Mouse (Mus musculus): ENCODE measurements around the gene Mrps5. TPM values are rescaled to one million over a fixed set of nuclear protein-coding genes. Genes with fewer than 3 reads are reported as not detected.
A peak's percentile ranks its signal among the peaks of the same experiment; 100 is the strongest.

The Mrps5 gene
- polyA plus RNA-seq, 1 experiment from 2014 or later, result 142 TPM

- Histone ChIP-seq H3K27me3 (no peaks in the 10 kb centered on the region), H3K4me3 (no peak overlapping the region), H3K4me2 (no peak overlapping the region), H3K36me3 (no peaks in the 10 kb centered on the region), H3K4me1 (replicated peaks) (no peaks in the 10 kb centered on the region; the same call in 1 of the 2 replicates), H3K27ac (replicated peaks) (no peak overlapping the region), H3K9ac (no peak overlapping the region), H3K9me3 (no peaks in the 10 kb centered on the region)
- no peak for ATAC-seq (ENCODE audit: low FRiP score, low read depth)
- 90% methylated on average over 2 of the region's 2 CpGs for WGBS
Observed at GRCm38 (mm10) chr2:127624786-127625185, 37.8 kb downstream of the Mrps5 start.

GRCm38 (mm10) chr2:127625659-127626058 lies 38.6 kb downstream of the Mrps5 start:
- no peaks in the 10 kb centered on the region for H3K9me3 ChIP-seq
- ATAC-seq (ENCODE audit: low FRiP score, low read depth), result no peak
- H3K36me3 ChIP-seq, result no peaks in the 10 kb centered on the region
- H3K9ac ChIP-seq, result no peak overlapping the region
- no peak overlapping the region for H3K4me2 ChIP-seq
- no peaks in the 10 kb centered on the region for H3K27me3 ChIP-seq
- no peak overlapping the region for H3K27ac ChIP-seq (replicated peaks)
- H3K4me1 ChIP-seq (replicated peaks), result no peaks in the 10 kb centered on the region; the same call in 1 of the 2 replicates
- WGBS, result 82% methylated on average over 5 of the region's 5 CpGs
- H3K4me3 ChIP-seq, result no peak overlapping the region

- 33% methylated on average over 6 of the region's 6 CpGs for WGBS
- Histone ChIP-seq H3K4me1 (replicated peaks) (no peaks in the 10 kb centered on the region; the same call in 1 of the 2 replicates), H3K36me3 (no peaks in the 10 kb centered on the region), H3K27ac (replicated peaks) (no peak overlapping the region), H3K9ac (no peak overlapping the region), H3K4me3 (no peak overlapping the region), H3K9me3 (no peaks in the 10 kb centered on the region), H3K4me2 (no peak overlapping the region), H3K27me3 (no peaks in the 10 kb centered on the region)
- no peak; the same call in 1 of the 2 replicates for ATAC-seq (ENCODE audit: low FRiP score, low read depth)
Observed at GRCm38 (mm10) chr2:127627354-127627753, 40.3 kb downstream of the Mrps5 start.

DNA sequence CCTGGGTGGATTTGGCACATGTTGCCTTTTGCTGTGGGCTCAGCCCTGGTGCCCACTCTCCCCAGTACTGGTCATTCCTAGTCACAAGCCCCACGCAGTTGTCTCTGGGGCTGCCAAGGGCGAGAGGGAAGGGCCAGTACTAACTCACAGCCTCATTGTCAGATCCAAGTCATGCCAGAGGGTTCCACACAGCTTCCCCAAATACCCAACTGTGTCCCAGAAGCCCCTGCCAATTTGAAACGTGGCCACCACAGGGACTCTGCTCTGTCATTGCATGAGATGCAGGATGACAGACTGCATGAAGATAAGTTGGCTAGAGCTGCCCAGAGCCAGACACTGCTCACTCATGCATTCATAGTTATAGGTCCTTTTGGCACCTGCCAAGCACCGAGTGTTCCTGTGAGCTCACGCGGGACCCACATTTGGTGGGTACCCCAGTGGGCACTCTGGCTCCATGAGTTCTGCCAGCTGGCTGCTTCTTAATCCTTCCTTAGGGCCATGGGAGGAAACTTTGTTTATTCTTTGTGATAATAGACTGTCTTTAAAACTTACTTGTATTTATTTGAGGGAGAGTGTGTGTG lies 41.1 kb downstream of the Mrps5 start:
- 70% methylated on average over 6 of the region's 6 CpGs for WGBS
- H3K27me3 ChIP-seq, result no peaks in the 10 kb centered on the region
- ATAC-seq (ENCODE audit: low FRiP score, low read depth), result peak; percentile 30; the same call in 1 of the 2 replicates
- H3K4me2 ChIP-seq, result no peak overlapping the region
- no peaks in the 10 kb centered on the region for H3K36me3 ChIP-seq
- no peak overlapping the region for H3K4me3 ChIP-seq
- no peaks in the 10 kb centered on the region for H3K9me3 ChIP-seq
- H3K27ac ChIP-seq (replicated peaks), result no peak overlapping the region
- H3K4me1 ChIP-seq (replicated peaks), result no peaks in the 10 kb centered on the region
- H3K9ac ChIP-seq, result no peak overlapping the region

DNA sequence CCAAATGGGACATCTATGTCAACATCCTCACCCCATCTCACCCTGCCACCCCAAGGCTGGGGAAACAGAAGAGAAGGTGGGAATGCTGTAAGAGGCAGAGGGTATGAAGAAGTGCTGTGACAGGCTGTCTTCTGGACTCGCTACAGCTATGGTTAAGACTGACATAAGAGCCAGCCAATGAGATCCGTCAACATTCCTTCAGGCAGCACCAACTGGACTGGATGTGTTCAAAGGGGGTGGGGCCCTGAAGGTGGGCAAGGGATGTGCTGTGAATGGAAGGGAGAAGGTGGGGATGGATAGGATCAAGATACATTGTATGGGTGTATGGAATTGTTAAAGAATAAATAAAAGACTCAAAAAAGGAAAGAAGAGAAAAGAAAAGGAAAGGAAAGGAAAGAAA lies 45.6 kb downstream of the Mrps5 start:
- Histone ChIP-seq H3K9me3 (no peaks in the 10 kb centered on the region), H3K27ac (replicated peaks) (no peak overlapping the region), H3K4me2 (no peak overlapping the region), H3K36me3 (no peaks in the 10 kb centered on the region), H3K27me3 (no peaks in the 10 kb centered on the region), H3K4me1 (replicated peaks) (no peaks in the 10 kb centered on the region), H3K4me3 (no peak overlapping the region), H3K9ac (no peak overlapping the region)
- WGBS, result 63% methylated on average over 2 of the region's 2 CpGs
- no peak for ATAC-seq (ENCODE audit: low FRiP score, low read depth)

DNA sequence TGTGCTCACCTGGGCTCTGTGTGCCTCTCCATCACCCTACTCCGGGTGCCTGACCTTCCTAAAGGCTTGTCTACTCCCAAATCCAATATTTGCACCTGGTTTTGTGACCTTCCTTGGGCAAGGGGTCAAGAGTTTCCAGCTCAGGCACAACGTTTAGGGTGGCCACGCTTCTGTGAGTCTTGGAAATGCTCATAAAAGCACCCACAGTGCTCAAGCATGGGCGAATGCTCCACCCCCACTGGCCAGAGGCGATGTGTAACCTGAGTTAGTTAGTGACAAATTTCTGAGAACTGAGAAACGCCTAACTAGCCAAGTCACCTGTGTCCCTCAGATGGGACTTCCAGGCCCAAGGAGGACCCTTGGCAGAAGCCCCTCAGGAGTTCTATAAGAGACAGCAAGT lies 48.6 kb downstream of the Mrps5 start:
- Histone ChIP-seq H3K9ac (no peak overlapping the region), H3K4me1 (replicated peaks) (no peaks in the 10 kb centered on the region), H3K27me3 (no peaks in the 10 kb centered on the region), H3K36me3 (no peaks in the 10 kb centered on the region), H3K9me3 (no peaks in the 10 kb centered on the region), H3K27ac (replicated peaks) (no peak overlapping the region), H3K4me2 (no peak overlapping the region), H3K4me3 (no peak overlapping the region)
- ATAC-seq (ENCODE audit: low FRiP score, low read depth), result no peak
- WGBS, result 83% methylated on average over 6 of the region's 6 CpGs

GRCm38 (mm10) chr2:127638973-127639372 lies 52.0 kb downstream of the Mrps5 start:
- H3K4me3 ChIP-seq, result no peak overlapping the region
- H3K27me3 ChIP-seq, result no peaks in the 10 kb centered on the region
- H3K27ac ChIP-seq (replicated peaks), result no peak overlapping the region
- no peak for ATAC-seq (ENCODE audit: low FRiP score, low read depth)
- H3K9ac ChIP-seq, result no peak overlapping the region
- no peaks in the 10 kb centered on the region for H3K9me3 ChIP-seq
- 83% methylated on average over 9 of the region's 9 CpGs for WGBS
- no peak overlapping the region for H3K4me2 ChIP-seq
- H3K36me3 ChIP-seq, result no peaks in the 10 kb centered on the region
- H3K4me1 ChIP-seq (replicated peaks), result no peaks in the 10 kb centered on the region

GRCm38 (mm10) chr2:127643728-127644704 lies 57.0 kb downstream of the Mrps5 start:
- Histone ChIP-seq H3K4me2 (no peak overlapping the region), H3K4me1 (replicated peaks) (no peaks in the 10 kb centered on the region), H3K9me3 (no peaks in the 10 kb centered on the region), H3K36me3 (no peaks in the 10 kb centered on the region), H3K9ac (no peak overlapping the region), H3K4me3 (no peak overlapping the region), H3K27ac (replicated peaks) (no peak overlapping the region), H3K27me3 (no peaks in the 10 kb centered on the region)
- ATAC-seq (ENCODE audit: low FRiP score, low read depth), result no peak
- 75% methylated on average over 19 of the region's 19 CpGs for WGBS

- Histone ChIP-seq H3K4me2 (no peak overlapping the region), H3K9me3 (no peaks in the 10 kb centered on the region), H3K27me3 (no peaks in the 10 kb centered on the region), H3K9ac (no peak overlapping the region), H3K4me1 (replicated peaks) (no peaks in the 10 kb centered on the region), H3K36me3 (no peaks in the 10 kb centered on the region), H3K27ac (replicated peaks) (no peak overlapping the region), H3K4me3 (no peak overlapping the region)
- no peak for ATAC-seq (ENCODE audit: low FRiP score, low read depth)
- WGBS, result 79% methylated on average over 5 of the region's 5 CpGs
Observed at GRCm38 (mm10) chr2:127646875-127647274, 59.9 kb downstream of the Mrps5 start.

DNA sequence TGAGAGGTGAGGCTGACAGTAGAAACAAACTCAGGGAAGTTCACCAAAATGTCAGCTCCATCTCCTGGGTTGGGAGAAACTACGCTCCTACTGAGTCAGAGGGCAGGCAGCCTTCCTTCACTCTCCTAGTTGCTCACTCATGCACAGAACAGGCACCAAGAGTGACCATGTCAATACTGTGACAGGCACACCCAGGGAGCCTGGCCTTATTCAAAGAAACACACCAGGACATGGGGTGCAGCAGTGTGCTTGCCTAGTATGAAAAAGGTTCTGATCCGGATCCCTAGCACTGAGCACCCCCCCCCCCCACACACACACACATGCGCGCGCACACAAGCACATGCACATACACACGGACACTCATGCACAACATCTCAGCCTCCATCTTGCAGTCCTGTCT lies 61.1 kb downstream of the Mrps5 start:
- no peak for ATAC-seq (ENCODE audit: low FRiP score, low read depth)
- no peaks in the 10 kb centered on the region for H3K4me1 ChIP-seq (replicated peaks)
- H3K4me2 ChIP-seq, result no peak overlapping the region
- H3K27ac ChIP-seq (replicated peaks), result no peak overlapping the region
- H3K36me3 ChIP-seq, result no peaks in the 10 kb centered on the region
- H3K4me3 ChIP-seq, result no peak overlapping the region
- WGBS, result 95% methylated on average over 6 of the region's 6 CpGs
- no peaks in the 10 kb centered on the region for H3K9me3 ChIP-seq
- no peaks in the 10 kb centered on the region for H3K27me3 ChIP-seq
- H3K9ac ChIP-seq, result no peak overlapping the region

DNA sequence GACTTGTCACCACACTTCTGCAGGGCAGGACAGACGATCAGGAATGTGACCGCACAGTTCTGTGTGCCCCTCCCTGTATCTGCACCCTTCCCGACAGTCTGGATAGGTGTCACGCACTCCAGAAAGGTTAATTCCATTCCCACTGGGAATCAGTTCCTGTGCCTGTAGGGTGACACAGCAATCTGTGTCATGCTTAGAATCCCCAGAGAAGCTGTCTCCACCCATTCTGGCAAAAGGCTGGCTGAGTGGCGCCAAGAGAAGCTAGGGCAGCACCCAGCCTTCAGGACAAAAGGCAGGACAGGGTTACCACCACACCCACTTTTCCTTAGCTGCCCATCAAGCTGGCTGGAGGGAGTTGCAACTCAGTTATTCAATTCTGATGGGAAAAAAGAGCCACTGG lies 62.9 kb downstream of the Mrps5 start:
- Histone ChIP-seq H3K27me3 (peaks cover 14% of the 10 kb centered on the region), H3K36me3 (no peaks in the 10 kb centered on the region), H3K9ac (no peak overlapping the region), H3K4me2 (no peak overlapping the region), H3K4me3 (no peak overlapping the region), H3K4me1 (replicated peaks) (no peaks in the 10 kb centered on the region), H3K27ac (replicated peaks) (no peak overlapping the region), H3K9me3 (no peaks in the 10 kb centered on the region)
- 83% methylated on average over 5 of the region's 5 CpGs for WGBS
- ATAC-seq (ENCODE audit: low FRiP score, low read depth), result no peak

GRCm38 (mm10) chr2:127651601-127652000 lies 64.6 kb downstream of the Mrps5 start:
- WGBS, result 71% methylated on average over 5 of the region's 5 CpGs
- H3K36me3 ChIP-seq, result no peaks in the 10 kb centered on the region
- no peak for ATAC-seq (ENCODE audit: low FRiP score, low read depth)

More at GRCm38 (mm10) chr2:127651601-127652000, 64.6 kb downstream of the Mrps5 start:
- H3K27ac ChIP-seq (replicated peaks), result no peak overlapping the region
- H3K9ac ChIP-seq, result no peak overlapping the region
- no peaks in the 10 kb centered on the region for H3K9me3 ChIP-seq
- no peak overlapping the region for H3K4me3 ChIP-seq
- H3K4me1 ChIP-seq (replicated peaks), result peaks cover 13% of the 10 kb centered on the region
- no peak overlapping the region for H3K4me2 ChIP-seq
- H3K27me3 ChIP-seq, result peaks cover 29% of the 10 kb centered on the region

Data from hindbrain, embryonic 15.5 days (tissue).